8 mouse cellular contexts compared by ENCODE assay signal in genomic region chr9:8042338-8043043, GRCm38 (mm10). TPM values are rescaled to one million over a fixed set of nuclear protein-coding genes. Genes with fewer than 3 reads are reported as not detected.
DNase-seq lines count a peak whose midpoint lies in the region; ATAC-seq and TF ChIP-seq lines count a peak whose summit lies in the region.

TSS of gene Cfap300 (minus strand) at chr9:8042823.

- ATAC-seq in hindbrain, embryonic 12.5 days (ENCODE audit: low FRiP score): peak; percentile 99
- peak; percentile 98 for ATAC-seq in lung, postnatal 0 days

- no peaks in the 10 kb centered on the region for H3K27me3 ChIP-seq in hindbrain, embryonic 12.5 days
- H3K27me3 ChIP-seq in lung, postnatal 0 days (replicated peaks; ENCODE audit: insufficient read depth, low read length): no peaks in the 10 kb centered on the region

- H3K27ac ChIP-seq in hindbrain, embryonic 12.5 days: peak within 1 kb of the TSS; percentile 85
- H3K27ac ChIP-seq in lung, postnatal 0 days (ENCODE audit: low read length): peak within 1 kb of the TSS; percentile 73

- no peak for TF ChIP-seq CTCF in lung, postnatal 0 days (IDR thresholded peaks at IDR 0.05)

- no peak for TF ChIP-seq EP300 in lung, postnatal 0 days (IDR thresholded peaks at IDR 0.05)

- peak within 1 kb of the TSS; percentile 76 for H3K9ac ChIP-seq in hindbrain, embryonic 12.5 days
- H3K9ac ChIP-seq in lung, postnatal 0 days (replicated peaks; ENCODE audit: low read depth): peak within 1 kb of the TSS; percentile 36; the same call in 1 of the 2 replicates

- no peaks in the 10 kb centered on the region for H3K9me3 ChIP-seq in hindbrain, embryonic 12.5 days (replicated peaks)
- H3K9me3 ChIP-seq in lung, postnatal 0 days (ENCODE audit: low read length): no peaks in the 10 kb centered on the region

- H3K4me2 ChIP-seq in hindbrain, embryonic 12.5 days (replicated peaks): peak within 1 kb of the TSS; percentile 65
- peak within 1 kb of the TSS; percentile 82 for H3K4me2 ChIP-seq in lung, postnatal 0 days (replicated peaks; ENCODE audit: low read depth, low read length)

- H3K4me3 ChIP-seq in hindbrain, embryonic 12.5 days: peak within 1 kb of the TSS; percentile 73
- peak within 1 kb of the TSS; percentile 69 for H3K4me3 ChIP-seq in lung, postnatal 0 days (ENCODE audit: low read depth, low read length)

- WGBS in hindbrain, embryonic 12.5 days: 0% methylated on average over 39 of the region's 39 CpGs
- under 1% methylated on average over 38 of the region's 39 CpGs for WGBS in lung, postnatal 0 days

- H3K4me1 ChIP-seq in hindbrain, embryonic 12.5 days: peaks cover 8% of the 10 kb centered on the region; the same call in 1 of the 2 replicates
- no peaks in the 10 kb centered on the region for H3K4me1 ChIP-seq in lung, postnatal 0 days (ENCODE audit: insufficient read depth, low read depth, low read length)

- DNase-seq in R1 (ENCODE audit: low read depth, low spot score): peak; percentile 98
- DNase-seq in cerebellum, postnatal 25 days: peak; percentile 96 to 99
- peak; percentile 94 for DNase-seq in frontal cortex, postnatal 14 days (ENCODE audit: low spot score in 2 of 2)
- DNase-seq in layer of hippocampus, postnatal 10 days (ENCODE audit: low spot score in 2 of 2): peak; percentile 97 to 98
- peak; percentile 97 for DNase-seq in lung, postnatal 0 days (ENCODE audit: low spot score)
- peak; percentile 97 for DNase-seq in ovary, postnatal 36 days (ENCODE audit: low spot score)
- DNase-seq in thymus, postnatal 14 days: peak; percentile 97

- H3K36me3 ChIP-seq in hindbrain, embryonic 12.5 days: no peaks in the 10 kb centered on the region
- H3K36me3 ChIP-seq in lung, postnatal 0 days (ENCODE audit: insufficient read depth, low read length): no peaks in the 10 kb centered on the region

RNA-seq across cellular contexts. Expression of gene Cfap300, which starts in this region (rescaled TPM):
- polyA plus RNA-seq in hindbrain, embryonic 12.5 days (2016; fragmentation: Nextera tagmentation; extraction: Ambion mirVana): 15.7 and 18.8 TPM in 2 replicates
- 1 to 10 TPM; 7.5 to 8.8 TPM for total RNA-seq in layer of hippocampus, postnatal 10 days (2021)
- polyA plus RNA-seq in lung, postnatal 0 days (2015; fragmentation: Nextera tagmentation; extraction: Ambion mirVana): 5.1 and 6.5 TPM in 2 replicates

Comparison
In these comparisons a context has a peak if more than half of its experiments do, and no peak if none do; other contexts are left out.
1. Peak in every context shown above with its lines: DNase-seq, ATAC-seq, H3K4me3 ChIP-seq and H3K27ac ChIP-seq.